ENCODE assay signal across 13 mouse cellular contexts in genomic region chr1:77708202-77709020, GRCm38 (mm10).
A peak's percentile ranks its signal among the peaks of the same experiment; 100 is the strongest.
DNase-seq lines count a peak whose midpoint lies in the region; ATAC-seq lines count a peak whose summit lies in the region.
"Had no signal": no experiment of that assay in that cellular context is flagged by ENCODE, and none has a peak within 500 bp of the region (broad histone marks: within the 10 kb centered on the region; RNA-seq: fewer than 3 reads in every experiment).

No protein-coding gene starts in this region.

- no peaks in the 10 kb centered on the region for H3K9me3 ChIP-seq in hindbrain, embryonic 13.5 days
- H3K9me3 ChIP-seq in neural tube, embryonic 15.5 days (replicated peaks): no peaks in the 10 kb centered on the region
- H3K9me3 ChIP-seq: embryonic facial prominence, embryonic 13.5 days; kidney, embryonic 15.5 days had no signal

- H3K4me1 ChIP-seq in hindbrain, embryonic 13.5 days (replicated peaks): peaks cover 9% of the 10 kb centered on the region
- H3K4me1 ChIP-seq in neural tube, embryonic 15.5 days: peaks cover 8% of the 10 kb centered on the region; the same call in 1 of the 2 replicates
- H3K4me1 ChIP-seq: kidney, embryonic 15.5 days; megakaryocyte, embryonic 14.5 days had no signal

- H3K27me3 ChIP-seq in hindbrain, embryonic 13.5 days: no peaks in the 10 kb centered on the region
- no peaks in the 10 kb centered on the region for H3K27me3 ChIP-seq in neural tube, embryonic 15.5 days (replicated peaks)
- H3K27me3 ChIP-seq: embryonic facial prominence, embryonic 13.5 days; kidney, embryonic 15.5 days; megakaryocyte, embryonic 14.5 days had no signal

- no peaks in the 10 kb centered on the region for H3K36me3 ChIP-seq in hindbrain, embryonic 13.5 days
- no peaks in the 10 kb centered on the region for H3K36me3 ChIP-seq in neural tube, embryonic 15.5 days
- H3K36me3 ChIP-seq: embryonic facial prominence, embryonic 13.5 days; kidney, embryonic 15.5 days had no signal

- H3K4me2 ChIP-seq in hindbrain, embryonic 13.5 days: no peak overlapping the region
- H3K4me2 ChIP-seq in neural tube, embryonic 15.5 days: no peak overlapping the region
- H3K4me2 ChIP-seq: embryonic facial prominence, embryonic 13.5 days; kidney, embryonic 15.5 days had no signal

- no peak for DNase-seq in cerebellum, adult 11 months
- peak; percentile 2 for DNase-seq in layer of hippocampus, adult 11-12 months (ENCODE audit: low spot score)
- no peak for DNase-seq in layer of hippocampus, adult 9-11 months
- DNase-seq in right cerebral cortex, adult 2 months (ENCODE audit: low spot score in 2 of 2): no peak
- DNase-seq in natural killer cell, adult 2 months (ENCODE audit: low spot score in 2 of 2): no peak
- DNase-seq: lung, adult 18-20 months had no signal

- peak overlapping the region; percentile 81 for H3K27ac ChIP-seq in hindbrain, embryonic 13.5 days
- peak overlapping the region; percentile 38; the same call in 1 of the 2 replicates for H3K27ac ChIP-seq in neural tube, embryonic 15.5 days (replicated peaks)
- H3K27ac ChIP-seq: embryonic facial prominence, embryonic 13.5 days; kidney, embryonic 15.5 days had no signal

- 0 out of 2 replicates have a peak, but pooled peaks have one; percentile 45 for ATAC-seq in cerebellum, adult (ENCODE audit: insufficient number of reproducible peaks, low FRiP score, low TSS enrichment)
- ATAC-seq in hindbrain, embryonic 13.5 days (ENCODE audit: low FRiP score): peak; percentile 63
- no peak for ATAC-seq in neural tube, embryonic 15.5 days (ENCODE audit: low FRiP score)
- ATAC-seq: activated CD4-positive, CD25-positive, alpha-beta regulatory T cell, adult 4 months had no signal

- 55% methylated on average over 14 of the region's 14 CpGs for WGBS in hindbrain, embryonic 13.5 days
- WGBS in neural tube, embryonic 15.5 days: 51% methylated on average over 14 of the region's 14 CpGs

- H3K9ac ChIP-seq in hindbrain, embryonic 13.5 days: no peak overlapping the region
- no peak overlapping the region for H3K9ac ChIP-seq in neural tube, embryonic 15.5 days (replicated peaks)
- H3K9ac ChIP-seq: embryonic facial prominence, embryonic 13.5 days; kidney, embryonic 15.5 days had no signal

- no peak overlapping the region for H3K4me3 ChIP-seq in hindbrain, embryonic 13.5 days
- H3K4me3 ChIP-seq in neural tube, embryonic 15.5 days (replicated peaks): no peak overlapping the region
- H3K4me3 ChIP-seq: embryonic facial prominence, embryonic 13.5 days; kidney, embryonic 15.5 days; megakaryocyte, embryonic 14.5 days had no signal
